Mouse (Mus musculus) CH12.LX (cell line): ENCODE data around the gene Thumpd3. TPM values are rescaled to one million over a fixed set of nuclear protein-coding genes. Genes with fewer than 3 reads are reported as not detected.

Experiments used
- DNase-seq: peaks from one replicate; pipeline ENCODE4 v3.0.0-alpha.2; 2013; ENCODE audit errors: extremely low read depth
- H3K27ac ChIP-seq: 2 replicates; pipeline ENCODE4 v1.5.1; 2012; ENCODE audit warnings: low read depth, mild to moderate bottlenecking, control low read depth, moderate library complexity; ENCODE audit not compliant: insufficient read depth
- H3K27me3 ChIP-seq: replicated peaks from 2 replicates; pipeline ENCODE3; 2012; ENCODE audit warnings: inconsistent platforms
- H3K36me3 ChIP-seq, 2 experiments: replicated peaks in 1 of 2; 2 replicates each; pipeline versions ENCODE3 to v1.6.1; 2012; ENCODE audit warnings: inconsistent platforms in 1 of 2, low read length in 1 of 2, mild to moderate bottlenecking in 1 of 2, mixed read lengths in 1 of 2, moderate library complexity in 1 of 2; ENCODE audit not compliant: control insufficient read depth in 1 of 2, insufficient read depth in 1 of 2
- H3K4me1 ChIP-seq, 2 experiments: 2 replicates each; pipeline ENCODE4 v1.6.1; 2012; ENCODE audit warnings: inconsistent platforms in 1 of 2, moderate library complexity in 1 of 2; ENCODE audit not compliant: insufficient read depth in 2 of 2, control insufficient read depth in 1 of 2
- H3K4me2 ChIP-seq: 2 replicates; pipeline ENCODE4 v1.6.1; 2012; ENCODE audit warnings: low read depth, mild to moderate bottlenecking, control low read depth; ENCODE audit not compliant: poor library complexity, insufficient read depth, severe bottlenecking
- H3K4me3 ChIP-seq, 3 experiments: fragments of 150-350 bp in 1 of 3; sonication (generic) in 1 of 3; replicated peaks in 1 of 3; 2 replicates each; pipeline versions ENCODE3 to v1.5.1; 2011 to 2012; ENCODE audit warnings: low read depth in 2 of 3, low read length in 2 of 3, mild to moderate bottlenecking in 2 of 3, moderate library complexity in 2 of 3, control low read depth in 1 of 3, improper control_type of control experiment in 1 of 3, inconsistent platforms in 1 of 3, mixed read lengths in 1 of 3; ENCODE audit not compliant: poor library complexity in 1 of 3
- H3K79me2 ChIP-seq: replicated peaks from 2 replicates; pipeline ENCODE4 v1.6.1; 2012; ENCODE audit warnings: mild to moderate bottlenecking, moderate library complexity; ENCODE audit not compliant: control insufficient read depth, poor library complexity, insufficient read depth, severe bottlenecking; ENCODE audit errors: extremely low read depth
- H3K9ac ChIP-seq: 2 replicates; pipeline ENCODE4 v1.6.1; 2012; ENCODE audit warnings: low read depth, mild to moderate bottlenecking, control low read depth, moderate library complexity; ENCODE audit not compliant: insufficient read depth
- H3K9me3 ChIP-seq: replicated peaks from 2 replicates; pipeline ENCODE3; 2012; ENCODE audit warnings: low read length, inconsistent platforms, mixed read lengths
- CHD1 ChIP-seq: IDR thresholded peaks from 2 replicates; pipeline ENCODE4 v1.6.1; 2012; ENCODE audit warnings: low read depth, low read length, improper control_type of control experiment, inconsistent platforms
- CHD2 ChIP-seq: IDR thresholded peaks from 2 replicates; pipeline ENCODE4 v1.6.1; 2011; ENCODE audit warnings: low read length, improper control_type of control experiment
- CTCF ChIP-seq, 2 experiments: IDR thresholded peaks in 1 of 2; conservative IDR thresholded peaks in 1 of 2; 2 replicates each; pipeline ENCODE4 v1.5.1; 2011 to 2012; ENCODE audit warnings: low read depth in 2 of 2, low read length in 2 of 2, improper control_type of control experiment in 1 of 2, inconsistent platforms in 1 of 2, mild to moderate bottlenecking in 1 of 2, moderate library complexity in 1 of 2
- E2F4 ChIP-seq: IDR thresholded peaks from 2 replicates; pipeline ENCODE4 v1.6.1; 2011; ENCODE audit warnings: low read depth, low read length, improper control_type of control experiment; ENCODE audit not compliant: insufficient replicate concordance
- EP300 ChIP-seq: IDR thresholded peaks from 2 replicates; pipeline ENCODE4 v1.6.1; 2011; ENCODE audit warnings: low read length, improper control_type of control experiment
- ETS1 ChIP-seq: conservative IDR thresholded peaks from 2 replicates; pipeline ENCODE4 v1.6.1; 2012; ENCODE audit warnings: low read depth, mild to moderate bottlenecking, inconsistent platforms, low read length, improper control_type of control experiment, moderate library complexity
- GABPA ChIP-seq: IDR thresholded peaks from 2 replicates; pipeline ENCODE4 v1.6.1; 2012; ENCODE audit warnings: low read depth, low read length, improper control_type of control experiment, inconsistent platforms; ENCODE audit not compliant: insufficient replicate concordance
- IRF4 ChIP-seq: IDR thresholded peaks from 2 replicates; pipeline ENCODE4 v1.6.1; 2014; ENCODE audit warnings: low read depth, mild to moderate bottlenecking, inconsistent platforms, low read length, improper control_type of control experiment
- JUND ChIP-seq: conservative IDR thresholded peaks from 2 replicates; pipeline ENCODE4 v1.6.1; 2011; ENCODE audit warnings: low read depth, low read length, improper control_type of control experiment
- KAT2A ChIP-seq: IDR thresholded peaks from 2 replicates; pipeline ENCODE4 v1.6.1; 2012; ENCODE audit warnings: low read length, improper control_type of control experiment, inconsistent platforms; ENCODE audit not compliant: insufficient replicate concordance
- MAFK ChIP-seq: IDR thresholded peaks from 2 replicates; pipeline ENCODE4 v1.6.1; 2011; ENCODE audit warnings: low read length, improper control_type of control experiment; ENCODE audit not compliant: insufficient replicate concordance
- MAZ ChIP-seq: IDR thresholded peaks from 2 replicates; pipeline ENCODE4 v1.6.1; 2012; ENCODE audit warnings: low read depth, mild to moderate bottlenecking, inconsistent platforms, low read length, improper control_type of control experiment, moderate library complexity
- MYC ChIP-seq: IDR thresholded peaks from 2 replicates; pipeline ENCODE4 v1.6.1; 2011; ENCODE audit warnings: low read depth, mild to moderate bottlenecking, improper control_type of control experiment, low read length
- NELFE ChIP-seq: IDR thresholded peaks from 2 replicates; pipeline ENCODE4 v1.6.1; 2011; ENCODE audit warnings: low read depth, low read length, improper control_type of control experiment
- NRF1 ChIP-seq: IDR thresholded peaks from 2 replicates; pipeline ENCODE4 v1.6.1; 2014; ENCODE audit warnings: low read depth, mild to moderate bottlenecking, inconsistent platforms, low read length, improper control_type of control experiment, moderate library complexity
- PAX5 ChIP-seq: IDR thresholded peaks from 2 replicates; pipeline ENCODE4 v1.6.1; 2012; ENCODE audit warnings: low read length, inconsistent platforms, mixed read lengths
- POLR2A ChIP-seq: IDR thresholded peaks from 2 replicates; pipeline ENCODE4 v1.6.1; 2011; ENCODE audit warnings: low read depth, mild to moderate bottlenecking, improper control_type of control experiment, low read length
- POLR2AphosphoS2 ChIP-seq: IDR thresholded peaks from 2 replicates; pipeline ENCODE4 v1.6.1; 2011; ENCODE audit warnings: low read depth, low read length, improper control_type of control experiment
- RAD21 ChIP-seq: IDR thresholded peaks from 2 replicates; pipeline ENCODE4 v1.6.1; 2011; ENCODE audit warnings: low read depth, mild to moderate bottlenecking, low read length, improper control_type of control experiment, moderate library complexity
- RCOR1 ChIP-seq: conservative IDR thresholded peaks from 2 replicates; pipeline ENCODE4 v1.6.1; 2012; ENCODE audit warnings: low read depth, mild to moderate bottlenecking, inconsistent platforms, low read length, improper control_type of control experiment
- SIN3A ChIP-seq: IDR thresholded peaks from 2 replicates; pipeline ENCODE4 v1.6.1; 2012; ENCODE audit warnings: low read length, improper control_type of control experiment, inconsistent platforms
- SMC3 ChIP-seq: IDR thresholded peaks from 2 replicates; pipeline ENCODE4 v1.6.1; 2011; ENCODE audit warnings: low read depth, low read length, improper control_type of control experiment
- TBP ChIP-seq: conservative IDR thresholded peaks from 2 replicates; pipeline ENCODE4 v1.6.1; 2011; ENCODE audit warnings: low read depth, low read length, improper control_type of control experiment
- UBTF ChIP-seq: IDR thresholded peaks from 2 replicates; pipeline ENCODE4 v1.6.1; 2012; ENCODE audit warnings: low read depth, mild to moderate bottlenecking, inconsistent platforms, low read length, improper control_type of control experiment, moderate library complexity
- USF1 ChIP-seq: IDR thresholded peaks from 2 replicates; pipeline ENCODE4 v1.6.1; 2014; ENCODE audit warnings: low read depth, mild to moderate bottlenecking, inconsistent platforms, low read length, improper control_type of control experiment
- USF2 ChIP-seq: conservative IDR thresholded peaks from 2 replicates; pipeline ENCODE4 v1.6.1; 2011; ENCODE audit warnings: low read depth, low read length, improper control_type of control experiment
- ZC3H11A ChIP-seq: IDR thresholded peaks from 2 replicates; pipeline ENCODE4 v1.6.1; 2012; ENCODE audit warnings: low read depth, mild to moderate bottlenecking, inconsistent platforms, low read length, improper control_type of control experiment
- ZMIZ1 ChIP-seq: IDR thresholded peaks from 2 replicates; pipeline ENCODE4 v1.6.1; 2012; ENCODE audit warnings: low read depth, mild to moderate bottlenecking, inconsistent platforms, low read length, improper control_type of control experiment
- ZNF384 ChIP-seq: IDR thresholded peaks from 2 replicates; pipeline ENCODE4 v1.6.1; 2012; ENCODE audit warnings: low read depth, low read length, improper control_type of control experiment, inconsistent platforms
- dilution Hi-C: fragments of 300-500 bp; cut with MboI; formaldehyde crosslinking; loops from 2 replicates; pipeline ENCODE4 v1.14.3; 2020; ENCODE audit warnings: low sequenced_read_pairs; ENCODE audit not compliant: extremely low pct_unique_long_range_greater_than_20kb, extremely low pct_ligation_motif_present
- in situ Hi-C: fragments of 300-500 bp; cut with MboI; formaldehyde crosslinking; loops from 3 replicates; pipeline ENCODE4 v1.14.3; 2019; ENCODE audit warnings: low sequenced_read_pairs, low pct_ligation_motif_present, low pct_unique_long_range_greater_than_20kb, mixed read lengths
- polyA plus RNA-seq: library from polyadenylated mRNA; unstranded; fragments of >175 nt; gene quantifications from 2 replicates; pipeline ENCODE4 v1.2.1, GENCODE M21; 2012; ENCODE audit warnings: low read depth; ENCODE audit not compliant: insufficient read length
- total RNA-seq, 2 experiments: library from RNA; depleted of rRNA; stranded (reverse); fragments of 300-350 nt in 1 of 2; fragments of >200 nt in 1 of 2; gene quantifications; 2 replicates each; pipeline ENCODE4 v1.2.3; 2012 to 2014

The Thumpd3 gene
- total and polyA plus RNA-seq, 3 experiments = 37.1 to 78.1 (median 69.3) TPM

DNA sequence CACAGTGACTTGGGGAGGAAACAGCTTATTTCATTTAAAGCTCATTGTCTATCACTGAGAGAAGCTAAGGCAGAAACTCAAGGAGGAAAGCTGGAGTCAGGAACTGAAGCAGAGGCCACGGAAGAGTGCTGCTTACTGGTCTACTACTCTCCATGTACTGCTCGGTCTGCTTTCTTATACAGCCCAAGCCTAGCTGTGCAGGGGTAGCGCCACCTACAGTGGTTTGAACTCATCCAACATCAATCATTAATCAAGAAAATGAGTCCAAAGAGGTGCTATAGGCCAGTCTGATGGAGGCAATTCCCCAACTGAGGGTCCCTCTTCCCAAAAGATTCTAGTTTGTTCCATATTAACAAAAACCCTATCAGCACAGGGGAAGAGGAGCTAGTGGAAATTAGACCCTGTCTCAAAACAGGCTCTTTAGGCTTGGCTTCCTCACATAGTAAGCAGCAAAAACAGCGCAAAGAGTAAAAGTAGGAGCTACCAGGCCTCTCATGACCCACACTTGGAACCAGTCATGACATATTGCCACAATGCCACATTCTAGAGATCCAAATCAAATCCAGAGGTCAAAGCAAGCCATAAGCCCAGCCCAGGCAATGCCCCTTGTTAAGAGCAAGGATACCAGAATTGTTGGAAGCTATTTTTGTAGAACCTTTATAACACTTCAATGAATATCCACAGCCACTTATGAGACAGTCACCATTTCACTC, 9.4 kb upstream of the Thumpd3 start:
- no peaks in the 10 kb centered on the region for H3K36me3 ChIP-seq
- in situ Hi-C loops = no loop called here
- TF ChIP-seq ZMIZ1 (no peak), SMC3 (0 out of 2 replicates have a peak, but pooled peaks have one; percentile 7), RCOR1 (no peak), RAD21 (peak; percentile 9), SIN3A (no peak), CTCF (conservative IDR thresholded peaks at IDR 0.05 in 1 of 2, IDR thresholded peaks at IDR 0.05 in 1 of 2; ENCODE audit: low read depth in 2 of 2, low read length in 2 of 2) (peak in 1 of 2 experiments; percentile 46; a peak in 2 of 4 replicates), NELFE (no peak), POLR2AphosphoS2 (no peak), CHD2 (no peak)
- TF ChIP-seq, all 38 proteins: peak for 3
- Histone ChIP-seq H3K4me1 (peaks cover 3 to 10% of the 10 kb centered on the region in 2 experiments; a peak in 2 of 4 replicates), H3K4me3 (no peak overlapping the region), H3K4me2 (no peak overlapping the region), H3K9me3 (no peaks in the 10 kb centered on the region), H3K79me2 (no peaks in the 10 kb centered on the region), H3K27ac (no peak overlapping the region), H3K9ac (no peak overlapping the region), H3K27me3 (no peaks in the 10 kb centered on the region)
- DNase-seq = no peak
- dilution Hi-C loops = no loop called here

DNA sequence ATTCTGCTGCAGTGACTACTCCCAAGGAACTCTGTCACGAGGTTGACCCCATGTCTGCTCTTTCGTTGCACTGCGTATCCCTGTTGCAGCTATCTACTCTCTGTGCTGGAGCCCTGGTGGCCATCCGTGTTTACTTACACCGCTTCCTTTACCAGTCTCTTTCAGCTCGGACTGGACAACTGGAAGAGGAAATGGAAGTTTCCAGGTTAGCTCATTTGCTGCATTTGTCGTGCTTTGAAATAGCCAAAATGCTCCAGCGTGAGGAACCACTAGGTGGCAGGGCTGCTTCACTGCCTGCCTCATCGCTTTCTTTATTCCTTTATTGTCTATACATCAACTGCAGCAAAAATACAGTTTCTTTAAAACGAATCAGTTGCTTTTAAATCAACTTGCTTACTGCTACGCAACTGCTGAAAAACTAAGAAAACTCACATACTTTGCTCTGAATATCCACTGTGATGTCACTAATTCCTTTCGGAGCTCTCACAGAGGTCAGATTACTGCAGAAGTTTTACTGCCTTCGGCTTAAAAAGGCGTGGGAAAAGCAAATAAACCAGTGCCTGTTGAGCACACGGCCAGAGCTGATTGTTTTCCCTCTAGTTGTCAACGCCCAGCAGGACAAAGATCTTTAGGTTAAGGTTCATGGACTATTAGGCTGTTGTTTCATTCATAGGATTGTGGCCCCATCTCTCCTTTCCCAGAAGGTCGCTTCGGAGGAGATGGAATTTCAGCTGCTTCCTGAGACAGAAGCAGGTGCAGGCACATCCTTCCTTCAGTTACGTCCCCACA, 7.9 kb upstream of the Thumpd3 start:
- peaks cover 3 to 13% of the 10 kb centered on the region in 2 experiments; a peak in 2 of 4 replicates for H3K4me1 ChIP-seq
- DNase-seq = peak; percentile 64
- in situ Hi-C loops (no loop called here), dilution Hi-C loops (no loop called here)
- H3K36me3 ChIP-seq = no peaks in the 10 kb centered on the region
- peak overlapping the region in 1 of 3 experiments; percentile 19 for H3K4me3 ChIP-seq
- peak overlapping the region; percentile 37; the same call in 1 of the 2 replicates for H3K4me2 ChIP-seq
- H3K79me2 ChIP-seq = no peaks in the 10 kb centered on the region
- H3K27ac ChIP-seq = no peak overlapping the region
- H3K27me3 ChIP-seq = no peaks in the 10 kb centered on the region
- 0 out of 2 replicates have a peak overlapping the region, but pooled peaks have one; percentile 13 for H3K9ac ChIP-seq
- no peaks in the 10 kb centered on the region for H3K9me3 ChIP-seq
- TF ChIP-seq MYC (peak; percentile 77; the same call in 1 of the 2 replicates), USF1 (no peak), SMC3 (peak; percentile 89), NRF1 (no peak; the same call in 1 of the 2 replicates), TBP (no peak), UBTF (no peak), PAX5 (no peak), ZMIZ1 (no peak), JUND (0 out of 2 replicates have a peak, but pooled peaks have one; percentile 54), POLR2A (no peak), RAD21 (peak; percentile 98), USF2 (no peak), ETS1 (no peak), IRF4 (peak; percentile 80), EP300 (peak; percentile 33; the same call in 1 of the 2 replicates), CHD2 (no peak), MAZ (no peak), MAFK (no peak), KAT2A (no peak), GABPA (no peak), CHD1 (no peak), E2F4 (no peak), ZNF384 (no peak), SIN3A (peak; percentile 46; the same call in 1 of the 2 replicates), RCOR1 (no peak), ZC3H11A (peak; percentile 49; the same call in 1 of the 2 replicates)
